Mouse (Mus musculus) MEL (cell line): Measurements from ENCODE around the gene Gm37240. TPM values are rescaled to one million over a fixed set of nuclear protein-coding genes. Genes with fewer than 3 reads are reported as not detected.

Source experiments
- DNase-seq: peaks from one replicate; pipeline ENCODE4 v3.0.0; 2011; ENCODE audit warnings: low read depth, low spot score
- H3K27ac ChIP-seq: 2 replicates; pipeline ENCODE4 v1.5.1; 2012; ENCODE audit warnings: low read depth, mild to moderate bottlenecking, control low read depth, low read length, moderate library complexity; ENCODE audit not compliant: control insufficient read depth
- H3K27me3 ChIP-seq, 2 experiments: fragments of 150-350 bp in 1 of 2; sonication (generic) in 1 of 2; 2 replicates each; pipeline ENCODE4 v1.6.1; 2012; ENCODE audit warnings: low read length in 2 of 2, mild to moderate bottlenecking in 2 of 2, improper control_type of control experiment in 1 of 2, moderate library complexity in 1 of 2; ENCODE audit not compliant: insufficient read depth in 2 of 2, control insufficient read depth in 1 of 2
- H3K36me3 ChIP-seq, 2 experiments: 2 replicates each; pipeline ENCODE4 v1.6.1; 2012 to 2014; ENCODE audit warnings: low read length in 2 of 2, improper control_type of control experiment in 1 of 2, inconsistent platforms in 1 of 2, mild to moderate bottlenecking in 1 of 2; ENCODE audit not compliant: insufficient read depth in 2 of 2, control insufficient read depth in 1 of 2
- H3K4me1 ChIP-seq, 2 experiments: fragments of 150-350 bp in 1 of 2; sonication (generic) in 1 of 2; 2 replicates each; pipeline ENCODE4 v1.6.1; 2012; ENCODE audit warnings: low read length in 2 of 2, improper control_type of control experiment in 1 of 2, mild to moderate bottlenecking in 1 of 2; ENCODE audit not compliant: insufficient read depth in 2 of 2, control insufficient read depth in 1 of 2
- H3K4me3 ChIP-seq, 2 experiments: fragments of 150-350 bp in 1 of 2; sonication (generic) in 1 of 2; 2 replicates each; pipeline ENCODE4 v1.5.1; 2012; ENCODE audit warnings: low read depth in 2 of 2, low read length in 2 of 2, mild to moderate bottlenecking in 2 of 2, moderate library complexity in 2 of 2, control low read depth in 1 of 2, improper control_type of control experiment in 1 of 2; ENCODE audit not compliant: control insufficient read depth in 1 of 2, insufficient read depth in 1 of 2
- H3K79me2 ChIP-seq: 2 replicates; pipeline ENCODE4 v1.6.1; 2012; ENCODE audit warnings: mild to moderate bottlenecking, low read length, moderate library complexity; ENCODE audit not compliant: control insufficient read depth, poor library complexity, insufficient read depth
- H3K9ac ChIP-seq: 2 replicates; pipeline ENCODE4 v1.6.1; 2012; ENCODE audit warnings: low read depth, mild to moderate bottlenecking, control low read depth, low read length, moderate library complexity; ENCODE audit not compliant: control insufficient read depth, poor library complexity, severe bottlenecking
- H3K9me3 ChIP-seq: fragments of 150-350 bp; sonication (generic); replicated peaks from 2 replicates; pipeline ENCODE4 v1.6.1; 2012; ENCODE audit warnings: mild to moderate bottlenecking, low read length, improper control_type of control experiment, moderate library complexity; ENCODE audit not compliant: insufficient read depth
- BHLHE40 ChIP-seq: IDR thresholded peaks from 2 replicates; pipeline ENCODE4 v1.6.1; 2012; ENCODE audit warnings: low read depth, mild to moderate bottlenecking, inconsistent platforms, low read length, improper control_type of control experiment, borderline replicate concordance
- CHD2 ChIP-seq: IDR thresholded peaks from 2 replicates; pipeline ENCODE4 v1.6.1; 2011; ENCODE audit warnings: low read length, improper control_type of control experiment
- CTCF ChIP-seq, 3 experiments: IDR thresholded peaks in 2 of 3; conservative IDR thresholded peaks in 1 of 3; 2 replicates each; pipeline ENCODE4 v1.5.1; 2011 to 2012; ENCODE audit warnings: low read length in 3 of 3, low read depth in 2 of 3, mild to moderate bottlenecking in 2 of 3, improper control_type of control experiment in 1 of 3, inconsistent platforms in 1 of 3, mixed read lengths in 1 of 3, moderate library complexity in 1 of 3; ENCODE audit not compliant: control insufficient read depth in 1 of 3, insufficient read depth in 1 of 3, poor library complexity in 1 of 3, severe bottlenecking in 1 of 3
- ETS1 ChIP-seq: IDR thresholded peaks from 2 replicates; pipeline ENCODE4 v1.6.1; 2012; ENCODE audit warnings: low read depth, mild to moderate bottlenecking, inconsistent platforms, low read length, improper control_type of control experiment, moderate library complexity
- HCFC1 ChIP-seq: IDR thresholded peaks from 2 replicates; pipeline ENCODE4 v1.6.1; 2012; ENCODE audit warnings: low read depth, mild to moderate bottlenecking, inconsistent platforms, low read length, improper control_type of control experiment, moderate library complexity
- KAT2A ChIP-seq: conservative IDR thresholded peaks from 2 replicates; pipeline ENCODE4 v1.6.1; 2012; ENCODE audit warnings: low read depth, low read length, improper control_type of control experiment, inconsistent platforms
- MAFK ChIP-seq: IDR thresholded peaks from 2 replicates; pipeline ENCODE4 v1.6.1; 2011; ENCODE audit warnings: low read depth, mild to moderate bottlenecking, low read length, improper control_type of control experiment, borderline replicate concordance
- MAX ChIP-seq: IDR thresholded peaks from 2 replicates; pipeline ENCODE4 v1.6.1; 2011; ENCODE audit warnings: low read length, improper control_type of control experiment
- MAZ ChIP-seq: IDR thresholded peaks from 2 replicates; pipeline ENCODE4 v1.6.1; 2012; ENCODE audit warnings: low read depth, mild to moderate bottlenecking, inconsistent platforms, low read length, improper control_type of control experiment
- MYB ChIP-seq: IDR thresholded peaks from 2 replicates; pipeline ENCODE4 v1.6.1; 2011; ENCODE audit warnings: mild to moderate bottlenecking, low read depth, low read length, improper control_type of control experiment
- MYC ChIP-seq: IDR thresholded peaks from 2 replicates; pipeline ENCODE4 v1.6.1; 2011; ENCODE audit warnings: low read depth, mild to moderate bottlenecking, low read length, improper control_type of control experiment, moderate library complexity
- POLR2AphosphoS2 ChIP-seq: IDR thresholded peaks from 2 replicates; pipeline ENCODE4 v1.6.1; 2011; ENCODE audit warnings: low read length, improper control_type of control experiment
- TBP ChIP-seq: IDR thresholded peaks from 2 replicates; pipeline ENCODE4 v1.8.0; 2011; ENCODE audit warnings: low read depth, low read length, improper control_type of control experiment
- TCF12 ChIP-seq: IDR thresholded peaks from 2 replicates; pipeline ENCODE4 v1.6.1; 2014; ENCODE audit warnings: low read depth, mild to moderate bottlenecking, inconsistent platforms, low read length, improper control_type of control experiment, moderate library complexity
- USF1 ChIP-seq: IDR thresholded peaks from 2 replicates; pipeline ENCODE4 v1.6.1; 2014; ENCODE audit warnings: low read depth, mild to moderate bottlenecking, inconsistent platforms, low read length, improper control_type of control experiment, moderate library complexity
- USF2 ChIP-seq, 2 experiments: IDR thresholded peaks; 2 replicates each; pipeline ENCODE4 v1.6.1; 2011 to 2012; ENCODE audit warnings: improper control_type of control experiment in 2 of 2, low read length in 2 of 2, borderline replicate concordance in 1 of 2, inconsistent platforms in 1 of 2, low read depth in 1 of 2, mild to moderate bottlenecking in 1 of 2; ENCODE audit not compliant: insufficient read depth in 1 of 2
- ZC3H11A ChIP-seq: IDR thresholded peaks from 2 replicates; pipeline ENCODE4 v1.6.1; 2012; ENCODE audit warnings: low read depth, mild to moderate bottlenecking, inconsistent platforms, low read length, improper control_type of control experiment
- ZKSCAN1 ChIP-seq: IDR thresholded peaks from 2 replicates; pipeline ENCODE4 v1.6.1; 2012; ENCODE audit warnings: low read depth, mild to moderate bottlenecking, inconsistent platforms, low read length, improper control_type of control experiment, moderate library complexity
- polyA plus RNA-seq, 2 experiments: library from polyadenylated mRNA; stranded (reverse) in 1 of 2; unstranded in 1 of 2; fragments of >175 nt in 1 of 2; fragments of >200 nt in 1 of 2; gene quantifications; 2 replicates each; pipeline versions ENCODE4 v1.2.1 to v1.2.4; 2012; ENCODE audit warnings: low replicate concordance in 2 of 2, low read depth in 1 of 2; ENCODE audit not compliant: insufficient read length in 2 of 2, insufficient read depth in 1 of 2, missing spikeins in 1 of 2
- total RNA-seq: library from RNA; depleted of rRNA; stranded (reverse); fragments of 300-350 nt; gene quantifications from 2 replicates; pipeline ENCODE4 v1.2.3, GENCODE M21; 2012

Gm37240 gene
- total and polyA plus RNA-seq, 3 experiments: 0.04 TPM; not detected in 2

- H3K27me3 ChIP-seq: no peaks in the 10 kb centered on the region
- H3K79me2 ChIP-seq: no peaks in the 10 kb centered on the region
- no peaks in the 10 kb centered on the region for H3K4me1 ChIP-seq
- H3K36me3 ChIP-seq: no peaks in the 10 kb centered on the region
- no peak overlapping the region for H3K4me3 ChIP-seq
- no peak overlapping the region for H3K9ac ChIP-seq
- TF ChIP-seq USF1 (no peak), MAFK (no peak), HCFC1 (no peak), MYC (no peak), ZKSCAN1 (no peak), TBP (no peak), MAZ (no peak), POLR2AphosphoS2 (no peak), CHD2 (no peak), MYB (no peak), KAT2A (no peak), USF2 (IDR thresholded peaks at IDR 0.05; ENCODE audit: borderline replicate concordance in 1 of 2, insufficient read depth in 1 of 2, low read depth in 1 of 2, low read length in 2 of 2) (no peak), BHLHE40 (no peak), MAX (no peak), ETS1 (no peak), CTCF (IDR thresholded peaks at IDR 0.05 in 2 of 3, conservative IDR thresholded peaks at IDR 0.05 in 1 of 3; ENCODE audit: control insufficient read depth in 1 of 3, insufficient read depth in 1 of 3, low read depth in 2 of 3, low read length in 3 of 3, poor library complexity in 1 of 3, severe bottlenecking in 1 of 3) (no peak)
- DNase-seq: no peak
- H3K9me3 ChIP-seq: no peaks in the 10 kb centered on the region
- H3K27ac ChIP-seq: no peak overlapping the region
Measured at GRCm38 (mm10) chr3:85423376-85423997, 463.8 kb downstream of the Gm37240 start.

GRCm38 (mm10) chr3:85421403-85421802 is 465.9 kb downstream of the Gm37240 start:
- no peak overlapping the region for H3K27ac ChIP-seq

More at GRCm38 (mm10) chr3:85421403-85421802, 465.9 kb downstream of the Gm37240 start:
- Histone ChIP-seq H3K4me1 (no peaks in the 10 kb centered on the region), H3K79me2 (no peaks in the 10 kb centered on the region), H3K9ac (no peak overlapping the region), H3K36me3 (no peaks in the 10 kb centered on the region), H3K4me3 (no peak overlapping the region), H3K27me3 (no peaks in the 10 kb centered on the region; a peak in 1 of 4 replicates), H3K9me3 (no peaks in the 10 kb centered on the region)
- DNase-seq: no peak
- TF ChIP-seq POLR2AphosphoS2: no peak
- TF ChIP-seq ZC3H11A: no peak
- TF ChIP-seq CHD2: no peak
- no peak for TF ChIP-seq TBP
- TF ChIP-seq BHLHE40: no peak
- no peak for TF ChIP-seq KAT2A
- TF ChIP-seq TCF12: no peak
